In genomic region chr7:46100563-46100962, GRCm38 (mm10) we compare ENCODE assay signal across 8 mouse cellular contexts. TPM values are rescaled to one million over a fixed set of nuclear protein-coding genes. Genes with fewer than 3 reads are reported as not detected.
DNase-seq lines count a peak whose midpoint lies in the region; ATAC-seq lines count a peak whose summit lies in the region.

Kcnj11 (minus strand) TSS chr7:46100764.

- peak within 1 kb of the TSS; percentile 65 for H3K4me3 ChIP-seq in embryonic facial prominence, embryonic 10.5 days
- peak within 1 kb of the TSS; percentile 54 for H3K4me3 ChIP-seq in limb, embryonic 13.5 days
- peak within 1 kb of the TSS; percentile 73 for H3K4me3 ChIP-seq in midbrain, embryonic 16.5 days (ENCODE audit: low read depth, low read length)

- no peaks in the 10 kb centered on the region for H3K9me3 ChIP-seq in embryonic facial prominence, embryonic 10.5 days
- no peaks in the 10 kb centered on the region for H3K9me3 ChIP-seq in limb, embryonic 13.5 days
- no peaks in the 10 kb centered on the region for H3K9me3 ChIP-seq in midbrain, embryonic 16.5 days (replicated peaks; ENCODE audit: control insufficient read depth, low read length, poor library complexity, severe bottlenecking)

- H3K36me3 ChIP-seq in embryonic facial prominence, embryonic 10.5 days (replicated peaks): no peaks in the 10 kb centered on the region
- H3K36me3 ChIP-seq in limb, embryonic 13.5 days: no peaks in the 10 kb centered on the region
- no peaks in the 10 kb centered on the region for H3K36me3 ChIP-seq in midbrain, embryonic 16.5 days (ENCODE audit: control insufficient read depth, insufficient read depth, low read length)

- peaks cover 43% of the 10 kb centered on the region for H3K27me3 ChIP-seq in embryonic facial prominence, embryonic 10.5 days (replicated peaks; ENCODE audit: low read depth, poor library complexity, severe bottlenecking)
- H3K27me3 ChIP-seq in limb, embryonic 13.5 days: peaks cover 38% of the 10 kb centered on the region
- H3K27me3 ChIP-seq in midbrain, embryonic 16.5 days (ENCODE audit: control insufficient read depth, insufficient read depth, low read depth, low read length): peaks cover 3% of the 10 kb centered on the region; the same call in 1 of the 2 replicates

- H3K4me1 ChIP-seq in embryonic facial prominence, embryonic 10.5 days: peaks cover 10% of the 10 kb centered on the region
- H3K4me1 ChIP-seq in limb, embryonic 13.5 days: no peaks in the 10 kb centered on the region
- peaks cover 10% of the 10 kb centered on the region for H3K4me1 ChIP-seq in midbrain, embryonic 16.5 days (ENCODE audit: control insufficient read depth, insufficient read depth, low read length)

- DNase-seq in urinary bladder, adult 18-20 months (ENCODE audit: low spot score in 2 of 2): peak; percentile 16 to 50
- DNase-seq in urinary bladder, postnatal 10 days (ENCODE audit: low spot score): no peak
- peak; percentile 92 for DNase-seq in embryonic facial prominence, embryonic 10.5 days (ENCODE audit: low spot score)
- DNase-seq in kidney, adult 11 months: peak; percentile 50
- peak; percentile 43 to 45 for DNase-seq in spleen, postnatal 36 days (ENCODE audit: low spot score in 2 of 2)

- peak within 1 kb of the TSS; percentile 83 for H3K4me2 ChIP-seq in limb, embryonic 13.5 days (replicated peaks)
- H3K4me2 ChIP-seq in midbrain, embryonic 16.5 days (ENCODE audit: low read length): peak within 1 kb of the TSS; percentile 69

- peak; percentile 84 for ATAC-seq in granulocyte monocyte progenitor cell, adult 5-6 weeks (replicated peaks; ENCODE audit: poor library complexity, severe bottlenecking)
- peak; percentile 75 for ATAC-seq in limb, embryonic 13.5 days (ENCODE audit: low FRiP score, low read depth)
- ATAC-seq in midbrain, embryonic 16.5 days: peak; percentile 79

- WGBS in embryonic facial prominence, embryonic 10.5 days: under 1% methylated on average over 34 of the region's 34 CpGs
- under 1% methylated on average over 34 of the region's 34 CpGs for WGBS in limb, embryonic 13.5 days
- WGBS in midbrain, embryonic 16.5 days: 1% methylated on average over 19 of the region's 34 CpGs

- peak within 1 kb of the TSS; percentile 66 for H3K9ac ChIP-seq in limb, embryonic 13.5 days
- peak within 1 kb of the TSS; percentile 86 for H3K9ac ChIP-seq in midbrain, embryonic 16.5 days (ENCODE audit: low read depth, low read length)

- H3K27ac ChIP-seq in embryonic facial prominence, embryonic 10.5 days (replicated peaks): peak within 1 kb of the TSS; percentile 76
- no peak within 1 kb of the TSS for H3K27ac ChIP-seq in limb, embryonic 13.5 days
- H3K27ac ChIP-seq in midbrain, embryonic 16.5 days (ENCODE audit: low read length): peak within 1 kb of the TSS; percentile 45

RNA-seq across cellular contexts. Expression of gene Kcnj11, which starts in this region (rescaled TPM):
- 0.09 and 0.13 TPM in 2 replicates for polyA plus RNA-seq in embryonic facial prominence, embryonic 10.5 days (2016; fragmentation: Nextera tagmentation; extraction: Ambion mirVana)
- not detected in 2 replicates for total RNA-seq in granulocyte monocyte progenitor cell, adult 5-6 weeks (2014; fragmentation: Nextera tagmentation)
- total RNA-seq in granulocyte monocyte progenitor cell, adult 5-6 weeks (2017): not detected in 2 replicates
- polyA plus RNA-seq in limb, embryonic 13.5 days (2015; fragmentation: Nextera tagmentation; extraction: Ambion mirVana): 0.18 and 0.23 TPM in 2 replicates
- 2.4 and 2.8 TPM in 2 replicates for polyA plus RNA-seq in midbrain, embryonic 16.5 days (2015; fragmentation: Nextera tagmentation; extraction: Ambion mirVana)

Comparison
In these comparisons a context has a peak if more than half of its experiments do, and no peak if none do; other contexts are left out.
1. Peak in DNase-seq, H3K4me3 ChIP-seq and H3K27ac ChIP-seq in embryonic facial prominence, embryonic 10.5 days; RNA of the gene not detected or under 1 TPM.
2. Peak in ATAC-seq in granulocyte monocyte progenitor cell, adult 5-6 weeks; RNA of the gene not detected or under 1 TPM.
3. Peak in ATAC-seq, H3K4me3 ChIP-seq, H3K9ac ChIP-seq and H3K4me2 ChIP-seq in limb, embryonic 13.5 days; RNA of the gene not detected or under 1 TPM.